Mouse (Mus musculus) liver, adult (tissue): ENCODE measurements around the gene Napsa.

Experiments
- GATA4 ChIP-seq: IDR thresholded peaks from 2 replicates; pipeline ENCODE4 v1.6.1; 2014; ENCODE audit warnings: mild to moderate bottlenecking, low read length; ENCODE audit not compliant: insufficient replicate concordance

The Napsa gene

DNA sequence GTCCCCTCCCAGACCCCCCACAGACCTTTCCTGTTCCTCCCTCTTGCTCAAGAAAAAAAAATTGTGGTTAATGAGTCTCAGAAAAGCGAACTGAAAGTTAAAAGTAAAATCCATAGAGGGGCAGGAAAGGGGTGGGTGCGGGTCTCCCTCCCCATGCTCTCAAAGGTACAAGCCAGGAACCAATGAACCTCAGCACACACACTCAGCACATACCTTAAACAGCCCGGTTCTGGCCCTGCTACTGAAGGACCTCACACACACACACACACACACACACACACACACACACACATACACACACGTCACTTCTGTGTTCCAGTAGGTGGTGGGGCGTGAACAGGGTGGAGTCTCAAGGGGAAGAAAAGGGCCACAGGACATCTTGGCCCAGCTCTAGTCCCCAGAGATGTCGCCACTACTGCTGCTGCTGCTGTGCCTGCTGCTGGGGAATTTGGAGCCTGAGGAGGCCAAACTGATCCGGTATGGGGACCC, at the start of gene Napsa:
Gene Napsa, plus strand, starts transcription at position 168 of the 489 bp plus-strand sequence.
- TF ChIP-seq GATA4: no peak

GRCm38 (mm10) chr7:44523056-44523455, 49.1 kb upstream of the Napsa start:
- no peak for TF ChIP-seq GATA4

DNA sequence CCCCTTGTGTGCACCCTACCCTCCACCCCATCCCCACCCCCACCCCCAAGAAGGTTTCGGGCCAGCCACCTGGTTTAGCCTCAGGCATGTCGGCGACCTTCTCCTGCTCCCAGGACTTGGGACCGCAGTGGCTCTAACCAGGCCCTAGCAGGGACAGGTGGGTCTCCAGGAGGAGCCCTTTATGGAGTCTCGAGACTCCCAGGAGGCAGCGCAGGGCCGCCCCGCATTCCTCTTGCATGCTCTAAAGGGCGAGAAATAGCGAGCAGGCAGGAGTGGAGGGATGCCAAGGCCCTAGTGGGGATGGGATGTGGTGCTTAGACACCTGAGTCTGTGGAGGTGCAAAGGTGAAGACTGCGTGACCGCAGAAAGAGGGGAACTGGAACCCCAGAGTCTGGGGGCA, 47.7 kb upstream of the Napsa start, which contains the start of gene Mybpc2:
Gene Mybpc2, minus strand, starts transcription at position 155 of the 400 bp plus-strand sequence.
- TF ChIP-seq GATA4: no peak

GRCm38 (mm10) chr7:44525126-44525832, 46.9 kb upstream of the Napsa start:
- no peak for TF ChIP-seq GATA4

DNA sequence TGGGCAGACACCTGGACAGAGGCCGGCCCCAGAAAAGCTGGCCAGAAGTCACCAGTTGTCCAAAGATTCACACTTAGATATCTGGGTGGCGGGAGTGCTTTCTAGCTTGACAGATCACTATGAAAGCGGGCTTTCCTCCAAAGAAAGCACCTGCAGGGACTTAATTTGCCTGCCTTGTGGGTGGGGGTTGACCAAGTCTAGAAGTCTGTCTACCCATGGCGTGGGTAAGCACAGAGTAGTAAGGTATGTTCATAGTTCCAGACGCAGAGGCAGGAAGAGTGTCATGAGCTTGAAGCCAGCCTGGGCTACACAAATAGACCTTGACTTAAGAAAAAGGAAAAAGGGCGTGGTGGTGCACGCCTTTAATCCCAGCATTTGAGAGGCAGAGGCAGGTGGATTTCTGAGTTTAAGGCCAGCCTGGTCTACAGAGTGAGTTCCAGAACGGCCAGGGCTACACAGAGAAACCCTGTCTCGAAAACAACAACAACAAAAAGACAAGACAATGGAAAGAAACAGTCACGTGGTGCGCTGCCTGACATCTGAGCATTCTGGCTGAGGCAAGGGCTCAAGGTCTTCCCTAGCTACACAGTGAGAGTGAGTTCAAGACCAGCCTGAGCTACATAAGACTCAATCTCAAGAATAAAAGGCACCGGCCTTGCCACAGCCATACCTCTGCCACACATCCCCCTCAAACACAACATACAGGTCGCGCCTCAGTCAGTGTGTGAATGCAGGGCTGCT, 45.6 kb upstream of the Napsa start:
- TF ChIP-seq GATA4: no peak

DNA sequence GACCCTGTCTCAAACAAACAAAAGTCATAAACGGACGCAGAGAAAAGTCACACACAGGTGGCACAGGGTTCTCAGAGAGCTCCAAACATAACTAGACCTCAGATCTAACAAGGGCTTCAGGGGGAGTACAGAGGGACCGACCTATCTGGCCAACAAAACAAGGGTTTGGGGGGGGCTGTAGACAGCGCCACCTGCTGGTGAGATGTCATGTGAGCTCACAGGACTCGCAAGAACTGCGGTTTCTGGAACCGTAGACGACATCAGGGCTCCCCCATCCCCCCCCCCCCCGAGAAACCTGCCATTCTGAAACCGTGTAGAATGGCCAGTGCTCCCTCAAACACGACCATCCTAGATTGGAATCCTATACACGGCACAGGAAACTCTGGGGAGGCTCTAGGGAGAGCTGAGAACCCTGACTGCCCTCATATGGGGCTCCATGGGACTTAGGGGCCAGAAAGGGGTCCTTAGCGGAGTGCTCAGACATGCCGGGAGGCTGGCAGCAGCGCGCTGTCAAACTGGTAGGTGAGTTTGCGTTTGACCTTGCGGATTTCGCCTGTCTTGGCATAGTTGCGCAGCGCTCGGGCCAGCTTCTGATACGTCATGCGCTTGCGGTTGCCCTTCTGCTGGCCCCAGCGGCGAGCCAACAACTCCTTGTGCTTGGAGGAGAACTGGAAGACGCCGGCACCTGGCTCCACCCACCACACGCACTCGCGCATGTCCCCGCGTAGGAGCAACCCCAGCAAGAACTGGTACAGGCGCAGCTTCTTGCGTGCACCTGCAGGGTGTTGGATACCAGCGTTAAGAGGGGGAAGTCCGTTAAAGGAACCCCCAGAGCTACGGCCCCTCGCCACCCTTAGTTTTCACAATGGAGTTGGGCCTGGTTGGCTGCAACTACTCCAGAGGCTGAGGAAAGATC, 44.4 kb upstream of the Napsa start:
- TF ChIP-seq GATA4: no peak

- no peak for TF ChIP-seq GATA4
These were observed 42.7 kb upstream of the Napsa start for GRCm38 (mm10) chr7:44529518-44529917.

DNA sequence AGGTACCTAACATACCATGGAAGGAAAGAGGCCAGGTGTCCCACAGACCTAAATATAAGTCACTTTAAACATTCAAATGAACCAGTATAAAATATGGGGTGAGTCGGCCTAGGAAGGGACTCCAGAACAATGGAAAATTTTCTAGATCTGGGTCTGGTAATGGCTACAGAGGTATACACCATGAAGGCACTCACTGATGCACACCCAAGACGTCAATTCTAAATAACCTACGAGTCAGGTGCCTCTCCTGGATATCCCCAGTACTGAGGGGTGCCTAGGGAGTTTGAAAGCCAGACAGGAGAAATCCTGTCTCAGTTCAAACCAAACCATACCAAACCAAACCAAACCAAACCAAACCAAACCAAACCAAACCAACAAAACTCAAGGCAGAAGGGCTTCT, 41.7 kb upstream of the Napsa start:
- no peak for TF ChIP-seq GATA4

GRCm38 (mm10) chr7:44531207-44531606, 41.0 kb upstream of the Napsa start:
- TF ChIP-seq GATA4: no peak

- no peak for TF ChIP-seq GATA4
These were observed 40.0 kb upstream of the Napsa start, which contains the start of gene Spib for GRCm38 (mm10) chr7:44531946-44532732. Spib (minus strand) TSS chr7:44532071.

- no peak for TF ChIP-seq GATA4
These were observed 39.0 kb upstream of the Napsa start for GRCm38 (mm10) chr7:44532918-44533745.

DNA sequence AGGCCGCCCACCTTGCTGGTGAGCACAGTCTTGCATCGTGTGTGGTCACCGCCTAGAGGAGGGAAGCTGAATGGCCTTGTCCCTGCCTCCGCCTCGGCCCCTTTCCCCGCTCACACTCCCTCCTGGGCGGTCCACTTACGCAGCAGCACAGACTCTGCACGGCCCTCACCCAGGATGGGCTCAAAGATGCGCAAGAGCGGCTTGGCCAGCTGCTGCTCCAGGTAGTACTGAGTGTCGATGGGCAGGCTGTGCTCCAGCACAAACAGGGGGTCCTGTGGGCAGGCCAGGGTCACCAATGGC, 38.5 kb upstream of the Napsa start:
- TF ChIP-seq GATA4: no peak

DNA sequence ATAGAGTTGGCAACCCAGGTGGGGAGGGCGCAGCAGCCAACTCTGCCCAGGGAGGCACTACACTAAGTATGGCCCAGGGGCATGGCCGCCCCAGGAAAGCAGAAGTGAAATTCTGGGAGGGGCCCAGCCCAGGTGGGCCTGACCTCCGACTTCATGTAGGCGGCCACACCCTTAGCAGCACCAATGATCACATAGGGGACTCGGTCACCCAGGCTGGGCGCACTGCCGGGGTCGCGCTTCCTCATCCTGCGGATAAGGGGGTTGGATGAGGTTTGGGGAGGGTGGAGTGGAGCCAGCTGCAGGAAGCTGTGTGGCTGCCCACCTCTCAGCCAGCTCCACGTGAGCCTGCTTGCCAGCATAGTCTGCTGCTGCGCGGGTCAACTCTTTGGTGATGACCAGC, 37.9 kb upstream of the Napsa start:
- no peak for TF ChIP-seq GATA4
